Mouse (Mus musculus) adrenal gland, postnatal 14 days (tissue): ENCODE data around the gene Csn1s2b. TPM values are rescaled to one million over a fixed set of nuclear protein-coding genes. Genes with fewer than 3 reads are reported as not detected.
A peak's percentile ranks its signal among the peaks of the same experiment; 100 is the strongest.
"Not testable (repeated sequence)": the region's sequence is repeated elsewhere in the genome, so short reads cannot be mapped to it uniquely, and the experiment has no call there.

Experiments
- DNase-seq: peaks from one replicate; pipeline ENCODE4 v3.0.0; 2021; ENCODE audit warnings: mixed read lengths
- long read RNA-seq, 2 experiments: library from polyadenylated mRNA; stranded (forward); transcript quantifications; one replicate each; pipeline ENCODE4 v2.0.0; 2021
- total RNA-seq: library from RNA; stranded (reverse); gene quantifications from 2 replicates; pipeline ENCODE4 v1.2.3, GENCODE M21; 2021

Csn1s2b gene
- total RNA-seq, result not detected in 2 replicates
- long read RNA-seq, experiment 1, result 0 reads
- long read RNA-seq, experiment 2, result 0 reads

DNA sequence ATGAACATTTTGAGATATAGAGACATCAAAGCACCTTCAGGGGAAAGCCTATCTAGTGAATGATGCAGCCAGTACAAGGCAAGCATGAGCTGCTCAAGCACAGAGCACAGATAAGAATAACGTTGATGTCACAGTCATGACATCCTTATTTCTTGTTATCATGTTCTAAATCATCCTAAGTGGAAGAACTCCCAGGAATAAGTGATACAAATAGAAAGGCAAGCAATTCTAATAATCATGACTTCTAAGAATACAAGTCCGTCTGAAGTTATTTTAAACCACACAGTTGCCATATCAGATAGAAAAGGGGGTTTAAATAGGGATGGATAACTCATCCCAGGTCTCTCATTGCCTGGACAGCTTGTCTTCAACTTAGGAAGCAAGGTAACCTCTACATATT, at the start of gene Csn1s2b:
Gene Csn1s2b (plus strand): TSS at position 301 of the 400 bp plus-strand sequence.
- DNase-seq, result no peak

DNA sequence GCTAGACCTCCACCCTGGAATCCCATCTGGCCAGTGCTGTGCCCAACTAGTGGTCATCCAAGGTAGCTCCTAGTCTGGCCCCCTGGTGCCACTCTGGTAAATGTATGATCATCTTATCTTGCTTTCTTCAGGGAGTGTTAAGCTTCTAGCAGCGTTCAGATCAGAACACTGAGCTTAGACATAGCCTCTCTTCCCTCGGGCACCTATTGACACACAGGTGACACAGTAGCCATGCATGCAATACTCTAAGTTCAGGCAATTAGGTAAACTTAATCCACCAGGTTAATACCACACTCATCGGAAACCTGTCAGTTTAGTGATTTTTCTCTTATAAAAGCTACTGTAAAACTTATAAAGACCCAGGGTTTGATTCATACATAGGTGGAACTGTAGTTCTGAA, 43.3 kb upstream of the Csn1s2b start:
- no peak for DNase-seq

DNA sequence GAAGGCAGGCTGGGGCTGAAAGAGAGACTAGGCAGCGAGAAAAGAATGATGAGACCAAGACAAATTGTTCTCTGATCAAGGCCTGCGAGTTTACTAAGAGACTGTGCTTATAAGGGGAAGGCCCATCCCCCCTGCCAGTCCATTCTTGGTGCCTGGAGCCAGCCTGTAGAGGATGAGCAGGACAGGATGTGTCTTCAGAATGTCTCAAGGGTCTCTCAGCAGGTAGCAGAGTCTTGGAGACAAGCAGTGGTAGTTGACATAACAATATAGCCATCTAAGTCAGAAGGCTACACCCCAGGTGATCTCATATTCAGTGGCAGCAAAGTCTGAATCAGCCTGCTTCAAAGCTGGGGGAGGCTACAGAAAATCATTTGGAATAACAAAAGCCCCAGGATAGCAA, 35.7 kb upstream of the Csn1s2b start:
- not testable (repeated sequence) for DNase-seq

DNA sequence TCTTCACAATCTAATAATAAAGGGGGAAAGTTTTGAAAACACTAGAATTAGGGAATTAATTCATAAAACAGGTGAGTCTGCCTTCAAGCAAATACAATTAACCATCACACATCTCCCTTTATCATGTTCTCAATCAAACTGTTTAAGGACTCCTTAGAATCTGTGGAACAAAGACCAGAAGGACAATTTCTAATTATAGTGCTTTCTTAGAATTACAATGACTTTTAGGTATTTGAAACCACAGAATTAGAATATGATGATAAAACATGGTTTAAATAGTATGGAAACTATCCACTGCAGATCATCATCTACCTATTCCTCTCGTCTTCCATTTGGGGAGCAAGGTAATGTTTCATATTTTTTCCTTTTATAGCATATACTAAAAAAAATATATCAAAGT, 33.6 kb upstream of the Csn1s2b start, which contains the start of gene Csn1s2a:
Gene Csn1s2a (plus strand): TSS at position 301 of the 400 bp plus-strand sequence.
- DNase-seq, result no peak

DNA sequence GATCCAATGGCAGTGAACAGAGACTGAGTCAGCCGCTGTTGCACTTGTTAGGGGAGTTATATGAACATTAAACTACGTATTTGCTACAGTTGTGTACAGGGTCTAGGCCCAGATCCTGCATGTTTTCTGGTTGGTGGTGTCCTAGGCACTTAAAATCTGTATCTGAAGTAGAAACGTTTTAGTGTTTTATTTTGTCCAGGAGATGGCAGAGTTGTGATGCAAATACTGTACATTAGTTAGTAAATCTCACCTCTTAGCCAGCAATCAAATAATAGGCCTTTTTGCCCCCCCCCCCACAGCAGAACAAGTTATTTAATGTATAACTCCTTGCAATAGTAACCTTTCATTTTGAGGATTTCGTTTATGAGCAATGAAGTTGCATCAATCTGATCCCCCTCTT, 25.2 kb upstream of the Csn1s2b start:
- DNase-seq, result no peak

DNA sequence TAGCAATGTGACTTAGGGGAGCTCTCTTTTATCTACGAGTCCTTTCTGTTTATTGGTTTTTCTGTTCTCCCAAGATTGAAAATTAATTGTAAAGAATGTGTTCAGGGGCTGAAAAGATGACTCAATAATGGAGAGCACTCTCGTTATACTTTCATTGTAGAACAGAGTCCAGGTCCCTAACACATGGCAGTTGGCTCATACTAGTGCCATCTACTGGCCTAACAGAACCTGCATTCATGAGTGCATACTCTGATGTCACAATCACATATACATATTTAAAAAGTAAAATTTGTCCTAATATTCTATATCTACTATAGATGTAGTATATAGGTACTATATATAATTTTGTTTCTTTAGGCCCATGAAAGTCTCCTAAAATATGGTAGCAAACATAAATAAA, 1.4 kb downstream of the Csn1s2b start:
- no peak for DNase-seq

DNA sequence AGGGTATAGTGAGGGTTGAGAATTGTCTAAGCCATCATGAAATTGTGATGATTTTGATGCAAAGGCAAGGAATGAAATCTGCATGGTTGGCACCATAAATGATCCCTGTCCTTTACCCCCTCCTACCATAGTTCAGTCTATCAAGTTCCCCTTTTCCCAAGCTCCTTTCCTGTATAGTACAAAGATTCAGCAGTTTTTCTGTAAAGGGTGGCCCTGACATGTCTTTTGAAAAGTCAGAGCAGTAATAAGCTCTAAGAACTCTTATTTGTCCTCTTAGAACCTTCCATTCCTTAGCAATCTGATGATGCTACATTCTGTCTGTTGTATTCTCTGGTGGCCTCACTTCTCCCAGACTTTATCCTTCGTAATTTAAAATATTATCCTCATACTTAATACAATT, 17.5 kb downstream of the Csn1s2b start, which contains the start of gene Prr27:
Gene Prr27 (plus strand): TSS at position 301 of the 400 bp plus-strand sequence.
- no peak for DNase-seq

DNA sequence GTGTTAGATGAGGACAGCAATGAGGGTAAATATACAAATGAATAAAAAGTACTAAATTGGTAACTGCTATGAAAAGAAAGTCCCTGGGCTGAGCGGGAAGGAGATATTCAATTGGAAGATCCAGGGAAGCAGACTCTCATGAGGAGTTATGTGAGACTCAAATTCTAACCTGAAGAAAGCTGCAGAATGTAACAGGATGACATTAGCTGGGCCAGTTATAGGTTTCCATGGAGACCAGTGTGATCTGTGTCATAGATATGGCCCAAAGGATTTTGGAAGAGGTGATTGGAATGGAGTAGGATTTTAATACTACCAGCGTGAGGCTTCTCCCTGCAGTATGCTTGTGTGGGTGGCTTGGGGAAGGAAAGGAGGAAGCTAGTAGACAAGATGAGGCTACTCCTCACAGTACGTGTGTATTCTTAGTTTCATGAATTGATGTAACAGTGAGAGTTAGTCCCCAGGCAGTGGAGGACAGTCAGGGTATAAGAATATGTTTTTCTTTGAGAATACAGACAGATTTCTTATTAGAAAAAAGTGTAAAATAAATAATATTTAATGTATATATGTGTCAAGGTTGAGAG, 47.3 kb downstream of the Csn1s2b start:
- no peak for DNase-seq

DNA sequence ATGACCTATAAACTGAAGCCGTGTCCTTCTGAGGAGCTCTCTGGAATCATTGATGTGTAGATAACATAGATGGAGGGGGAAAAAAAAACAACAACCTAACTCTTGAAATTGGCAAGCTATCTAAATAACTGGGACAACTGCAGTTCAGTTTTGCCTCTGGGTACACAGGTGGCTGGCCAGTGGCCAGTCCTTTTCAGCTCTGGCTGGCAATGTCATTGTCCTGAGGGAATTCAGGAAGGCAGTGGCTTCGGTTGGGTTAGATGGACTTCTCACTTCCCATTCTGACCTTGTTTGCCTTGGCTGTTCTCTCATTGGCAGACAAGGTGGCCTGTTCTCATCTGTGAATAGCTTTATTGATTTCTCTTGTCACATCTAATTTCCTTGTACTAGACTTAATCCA, 62.2 kb downstream of the Csn1s2b start:
- peak; percentile 9 for DNase-seq

DNA sequence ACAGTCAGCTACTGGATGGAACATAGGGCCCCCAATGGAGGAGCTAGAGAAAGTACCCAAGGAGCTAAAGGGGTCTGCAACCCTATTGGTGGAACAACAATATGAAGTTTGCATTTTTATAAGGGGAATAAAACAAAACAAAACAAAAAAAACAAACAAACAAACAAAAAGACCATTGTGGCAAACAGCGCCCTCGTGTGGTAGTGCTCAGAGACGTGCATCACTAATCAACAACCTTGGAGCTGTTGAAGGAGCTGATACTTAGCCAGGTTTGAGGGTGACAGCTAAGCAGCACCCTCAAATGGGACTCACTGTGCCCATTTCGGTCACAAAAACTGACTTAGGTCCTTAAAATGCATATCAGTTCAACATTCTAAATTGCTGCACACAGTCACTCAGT, 63.5 kb downstream of the Csn1s2b start:
- DNase-seq, result peak; percentile 15

Other genes with a start within 250 kb of the Csn1s2b start
- gene Sult1d1, start 239.1 kb upstream of the Csn1s2b start, total RNA-seq, result 0.64 and 15.6 TPM in 2 replicates
- gene Sult1e1, start 216.5 kb upstream of the Csn1s2b start, total RNA-seq, result 0.71 and 1.0 TPM in 2 replicates
- not detected in 2 replicates for gene Csn1s1, start 141.9 kb upstream of the Csn1s2b start, total RNA-seq
- gene Csn2, start 108.5 kb upstream of the Csn1s2b start, total RNA-seq, result 0.79 TPM in 1 of 2 replicates, not detected in the other
- not detected in 2 replicates for gene Csn1s2a, start 33.5 kb upstream of the Csn1s2b start, total RNA-seq
- not detected in 2 replicates for gene Prr27, start 17.6 kb downstream of the Csn1s2b start, total RNA-seq
- gene Odam, start 76.9 kb downstream of the Csn1s2b start, total RNA-seq, result not detected in 2 replicates
- not detected in 2 replicates for gene Csn3, start 117.5 kb downstream of the Csn1s2b start, total RNA-seq
- gene 2310003L06Rik, start 161.4 kb downstream of the Csn1s2b start, total RNA-seq, result not detected in 2 replicates
- not detected in 2 replicates for gene Gm28434, start 161.4 kb downstream of the Csn1s2b start, total RNA-seq
- not detected in 2 replicates for gene Cabs1, start 171.4 kb downstream of the Csn1s2b start, total RNA-seq
- not detected in 2 replicates for gene Smr3a, start 194.5 kb downstream of the Csn1s2b start, total RNA-seq